Mouse (Mus musculus): Measurements from ENCODE around the gene Arhgap9.
A peak's percentile ranks its signal among the peaks of the same experiment; 100 is the strongest.

DNA sequence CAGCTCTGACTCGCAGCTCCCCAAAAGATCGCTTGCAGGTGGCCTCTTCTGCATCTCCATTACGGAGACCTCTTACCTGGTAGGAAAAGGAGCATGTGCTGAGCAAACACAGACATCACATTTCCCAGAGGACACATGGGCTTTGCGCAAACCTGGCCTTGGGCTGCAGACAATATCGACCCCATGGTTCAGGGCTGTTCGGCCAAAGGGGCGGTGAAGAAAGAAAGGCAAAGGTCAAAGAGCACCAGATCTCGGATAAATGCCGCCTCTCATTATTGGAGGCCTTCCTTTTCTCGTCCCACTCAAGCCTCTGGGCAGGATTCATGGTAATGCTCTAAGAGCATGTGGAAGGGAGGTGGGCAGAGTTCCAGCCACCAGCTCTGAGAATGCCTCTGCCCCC is 33.6 kb downstream of the Arhgap9 start:
- TF ChIP-seq EP300 (IDR thresholded peaks at IDR 0.05; ENCODE audit: low read depth), result peak; percentile 90
- TF ChIP-seq CTCF (IDR thresholded peaks at IDR 0.05; ENCODE audit: low read depth), result no peak
